Mouse (Mus musculus) stomach, embryonic 16.5 days (tissue): Measurements from ENCODE around the gene Vmn1r54. TPM values are rescaled to one million over a fixed set of nuclear protein-coding genes. Genes with fewer than 3 reads are reported as not detected.

Source experiments
- ATAC-seq: fragments of 200-750 bp; cut with Nextera tagmentation; 2 replicates; pipeline ENCODE4 v1.8.0; 2017; ENCODE audit warnings: moderate number of reproducible peaks, moderate TSS enrichment; ENCODE audit not compliant: insufficient read depth, low FRiP score
- H3K27ac ChIP-seq: fragments of 300-500 bp; sonication (generic); 2 replicates; pipeline ENCODE4 v1.5.1; 2014; ENCODE audit warnings: low read length
- H3K27me3 ChIP-seq: fragments of 300-500 bp; sonication (generic); 2 replicates; pipeline ENCODE4 v1.6.1; 2014; ENCODE audit warnings: low read length, control low read depth, mixed read lengths; ENCODE audit not compliant: control insufficient read depth, insufficient read depth
- H3K36me3 ChIP-seq: fragments of 300-500 bp; sonication (generic); 2 replicates; pipeline ENCODE4 v1.6.1; 2014; ENCODE audit warnings: low read length; ENCODE audit not compliant: control insufficient read depth, insufficient read depth
- H3K4me1 ChIP-seq: fragments of 300-500 bp; sonication (generic); 2 replicates; pipeline ENCODE4 v1.6.1; 2014; ENCODE audit warnings: low read length, control low read depth, mixed read lengths; ENCODE audit not compliant: control insufficient read depth, insufficient read depth
- H3K4me2 ChIP-seq: fragments of 300-500 bp; sonication (generic); 2 replicates; pipeline ENCODE4 v1.6.1; 2014; ENCODE audit warnings: low read depth, low read length, mixed read lengths
- H3K4me3 ChIP-seq: fragments of 300-500 bp; sonication (generic); replicated peaks from 2 replicates; pipeline ENCODE4 v1.5.1; 2014; ENCODE audit warnings: mild to moderate bottlenecking, low read length
- H3K9ac ChIP-seq: fragments of 300-500 bp; sonication (generic); 2 replicates; pipeline ENCODE4 v1.6.1; 2014; ENCODE audit warnings: low read length
- H3K9me3 ChIP-seq: fragments of 300-500 bp; sonication (generic); replicated peaks from 2 replicates; pipeline ENCODE4 v1.6.1; 2016; ENCODE audit warnings: low read length, control low read depth; ENCODE audit not compliant: control insufficient read depth
- whole genome bisulfite sequencing: fragments of 180-500 bp; shearing (Covaris S2); extraction: QIAGEN DNeasy Blood & Tissue Kit; methylation state at CpG from one replicate; pipeline ENCODE4 v1.1.7; 2014; 5-methylcytosine and 5-hydroxymethylcytosine counted together
- polyA plus RNA-seq: library from polyadenylated mRNA; unstranded; fragments of >200 nt; fragmentation: Nextera tagmentation; extraction: Ambion mirVana; gene quantifications from 2 replicates; pipeline ENCODE4 v1.2.1, GENCODE M21; 2015

Vmn1r54 gene
- polyA plus RNA-seq, 1 experiment from 2014 or later: not detected

DNA sequence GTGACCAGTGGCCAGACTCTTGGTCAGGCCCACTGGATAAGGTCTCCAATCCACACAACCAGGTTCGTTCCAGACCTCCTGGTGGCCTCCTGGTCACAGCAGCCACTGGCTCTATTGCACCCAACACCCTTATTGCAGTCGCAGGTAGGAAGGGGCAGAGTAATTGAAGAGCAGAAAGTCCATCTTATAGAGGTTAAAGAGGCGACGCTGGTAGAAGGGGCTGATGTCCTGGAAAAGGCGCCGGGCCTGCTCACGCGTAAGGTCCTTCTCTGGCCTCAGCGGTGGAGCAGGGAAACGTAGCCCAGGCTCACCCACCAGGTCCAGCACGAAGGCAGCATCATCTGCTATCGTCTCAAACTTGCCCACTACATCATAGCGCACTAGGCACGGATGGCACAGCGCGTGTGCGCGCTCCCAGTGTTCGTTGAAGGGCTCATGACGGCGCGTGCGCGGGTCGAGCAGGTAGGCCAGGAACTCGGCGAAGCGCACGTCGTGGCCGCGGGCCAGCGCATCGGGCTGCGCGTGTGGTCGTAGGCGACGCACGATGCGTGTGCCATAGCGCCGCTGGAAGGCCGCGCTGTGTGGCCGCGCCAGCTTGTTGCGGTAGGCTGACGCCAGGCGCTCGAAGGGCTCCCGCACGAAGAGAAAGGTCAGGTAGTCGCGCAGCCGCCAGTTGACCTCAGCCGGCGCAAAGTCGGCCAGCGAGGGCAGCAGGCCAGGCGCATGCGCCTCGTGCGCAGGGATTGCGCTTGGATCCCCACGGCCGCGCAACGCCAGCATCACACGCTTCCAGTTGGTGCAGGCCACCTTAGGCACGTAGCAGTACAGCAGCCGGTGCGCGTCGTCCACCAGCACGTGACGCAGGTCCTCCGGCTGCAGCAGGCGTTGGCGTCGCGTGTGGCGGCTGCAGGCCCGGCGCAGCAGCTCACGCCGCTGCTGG is 63.0 kb downstream of the Vmn1r54 start:
- no peak for ATAC-seq
- Histone ChIP-seq H3K36me3 (no peaks in the 10 kb centered on the region), H3K27ac (no peak overlapping the region), H3K27me3 (no peaks in the 10 kb centered on the region), H3K4me2 (no peak overlapping the region), H3K4me3 (no peak overlapping the region), H3K4me1 (no peaks in the 10 kb centered on the region), H3K9ac (no peak overlapping the region), H3K9me3 (no peaks in the 10 kb centered on the region)
- 81% methylated on average over 87 of the region's 87 CpGs for WGBS

DNA sequence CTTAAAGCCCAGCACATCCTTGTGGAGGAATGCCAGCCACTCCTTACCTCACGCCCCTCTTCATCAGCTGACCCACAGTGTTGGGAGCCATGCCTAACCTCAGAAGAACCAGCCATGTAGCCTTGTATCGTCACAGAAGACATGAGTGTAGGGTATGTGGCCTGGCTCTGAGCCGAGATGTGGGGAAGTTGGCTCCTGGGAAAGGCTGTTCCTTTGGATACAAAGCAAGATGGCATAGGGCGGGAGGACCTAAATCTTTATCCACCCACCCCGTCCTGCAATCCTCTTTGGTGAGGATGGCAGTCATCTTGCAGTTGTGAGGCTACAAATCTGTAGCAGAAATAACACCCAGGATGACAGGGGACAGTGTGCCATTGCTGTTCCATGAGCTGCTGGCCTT is 69.9 kb downstream of the Vmn1r54 start:
- no peak for ATAC-seq
- H3K9me3 ChIP-seq: no peaks in the 10 kb centered on the region
- H3K36me3 ChIP-seq: no peaks in the 10 kb centered on the region
- no peak overlapping the region for H3K9ac ChIP-seq
- H3K4me2 ChIP-seq: no peak overlapping the region
- no peaks in the 10 kb centered on the region for H3K4me1 ChIP-seq
- 84% methylated on average over 5 of the region's 5 CpGs for WGBS
- no peaks in the 10 kb centered on the region for H3K27me3 ChIP-seq
- H3K27ac ChIP-seq: no peak overlapping the region
- no peak overlapping the region for H3K4me3 ChIP-seq

DNA sequence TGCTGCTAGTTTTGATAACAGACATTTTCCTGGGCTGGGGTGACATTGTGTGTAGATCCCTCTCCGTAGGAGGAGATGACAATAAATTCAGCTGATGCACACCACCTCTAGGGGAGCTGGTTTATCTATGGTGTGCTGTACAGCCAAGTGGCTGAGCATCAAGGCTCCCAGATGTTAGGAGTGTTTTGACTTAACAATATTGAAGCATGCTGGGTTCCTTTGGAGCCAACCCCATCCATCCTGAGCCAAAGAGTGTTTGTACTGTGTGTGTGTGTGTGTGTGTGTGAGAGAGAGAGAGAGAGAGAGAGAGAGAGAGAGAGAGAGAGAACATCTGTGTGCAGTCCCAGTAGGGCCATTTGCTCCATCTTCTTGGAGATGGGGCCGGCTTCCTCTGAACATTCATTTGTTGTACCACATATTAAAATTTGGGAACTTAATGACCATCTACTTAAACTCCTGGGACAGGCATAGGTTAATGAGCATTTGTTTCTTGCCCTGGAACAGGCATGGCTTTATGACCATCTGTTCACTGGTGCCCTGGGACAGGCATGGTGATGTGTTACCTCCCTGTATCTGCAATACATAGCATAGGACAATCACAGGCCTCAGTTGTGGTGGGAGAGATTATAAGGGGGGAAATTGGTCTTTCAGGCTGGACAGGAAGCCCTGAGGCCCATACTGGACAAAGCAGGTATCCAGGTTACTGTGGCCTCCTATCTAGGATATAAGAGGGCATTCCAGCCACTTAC is 71.6 kb downstream of the Vmn1r54 start:
- Histone ChIP-seq H3K9me3 (no peaks in the 10 kb centered on the region), H3K4me1 (no peaks in the 10 kb centered on the region), H3K4me2 (no peak overlapping the region), H3K27me3 (no peaks in the 10 kb centered on the region), H3K27ac (no peak overlapping the region), H3K36me3 (no peaks in the 10 kb centered on the region), H3K9ac (no peak overlapping the region), H3K4me3 (no peak overlapping the region)
- 76% methylated on average over 2 of the region's 2 CpGs for WGBS
- ATAC-seq: no peak

DNA sequence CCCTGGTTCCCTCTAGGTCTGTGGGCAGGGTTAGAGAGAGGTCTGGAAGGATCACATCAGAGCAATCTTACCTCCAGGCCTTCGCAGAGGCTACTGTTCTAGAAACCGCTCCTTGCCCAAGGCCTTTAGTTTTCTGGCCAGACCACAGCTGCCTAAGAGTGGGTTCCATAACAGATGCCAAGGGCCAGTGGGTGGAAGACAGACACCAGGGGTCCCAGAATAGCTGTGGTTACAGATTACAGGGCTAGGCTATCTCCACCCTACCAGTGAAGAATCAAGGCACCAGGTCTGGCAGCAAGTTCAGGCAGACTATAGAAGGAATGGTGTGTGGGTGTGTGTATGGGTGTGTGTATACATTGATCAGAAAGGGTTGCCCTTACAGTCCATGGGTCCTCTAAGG is 72.9 kb downstream of the Vmn1r54 start:
- no peaks in the 10 kb centered on the region for H3K9me3 ChIP-seq
- H3K36me3 ChIP-seq: no peaks in the 10 kb centered on the region
- ATAC-seq: no peak
- H3K27me3 ChIP-seq: no peaks in the 10 kb centered on the region
- H3K4me2 ChIP-seq: no peak overlapping the region
- H3K4me1 ChIP-seq: no peaks in the 10 kb centered on the region
- no peak overlapping the region for H3K27ac ChIP-seq
- H3K9ac ChIP-seq: no peak overlapping the region
- 97% methylated on average over 2 of the region's 2 CpGs for WGBS
- no peak overlapping the region for H3K4me3 ChIP-seq

DNA sequence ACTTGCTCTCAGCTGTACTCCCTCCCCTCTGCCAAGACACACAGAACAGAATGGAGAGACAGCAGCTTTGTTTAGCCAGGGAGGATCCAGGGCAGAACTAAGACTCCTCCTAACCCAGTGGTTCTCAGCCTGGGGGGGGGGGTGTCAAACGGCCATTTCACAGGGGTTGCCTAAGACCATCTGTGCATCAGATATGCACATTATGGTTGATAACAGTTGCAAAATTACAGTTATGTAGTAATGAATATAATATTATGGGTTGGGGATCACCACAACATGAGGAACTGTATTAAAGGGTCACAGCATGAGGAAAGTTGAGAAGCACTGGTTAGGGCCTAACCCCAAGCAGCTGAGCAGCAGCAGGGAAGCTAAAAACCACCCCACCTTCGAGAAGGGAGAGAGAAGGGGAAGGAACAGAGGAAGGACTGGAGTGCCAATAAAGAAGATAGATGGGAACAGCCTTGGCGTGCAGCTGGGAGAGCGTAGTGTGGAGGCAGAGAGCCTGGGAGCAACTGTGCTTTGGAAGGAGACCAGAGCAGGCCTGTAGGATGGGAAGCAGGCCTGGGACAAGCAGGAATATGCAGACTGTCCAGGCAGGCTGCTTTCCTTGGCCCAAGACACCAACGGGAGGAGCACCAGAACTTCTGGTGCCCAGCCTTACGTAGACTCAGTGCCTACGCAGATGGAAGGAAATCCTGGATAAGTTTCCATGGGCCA is 73.5 kb downstream of the Vmn1r54 start:
- 61% methylated on average over 7 of the region's 7 CpGs for WGBS
- no peaks in the 10 kb centered on the region for H3K27me3 ChIP-seq
- H3K27ac ChIP-seq: 0 out of 2 replicates have a peak overlapping the region, but pooled peaks have one; percentile 4
- H3K9ac ChIP-seq: no peak overlapping the region
- no peaks in the 10 kb centered on the region for H3K9me3 ChIP-seq
- 0 out of 2 replicates have a peak, but pooled peaks have one; percentile 14 for ATAC-seq
- no peaks in the 10 kb centered on the region for H3K4me1 ChIP-seq
- H3K4me2 ChIP-seq: no peak overlapping the region
- no peak overlapping the region for H3K4me3 ChIP-seq
- no peaks in the 10 kb centered on the region for H3K36me3 ChIP-seq

DNA sequence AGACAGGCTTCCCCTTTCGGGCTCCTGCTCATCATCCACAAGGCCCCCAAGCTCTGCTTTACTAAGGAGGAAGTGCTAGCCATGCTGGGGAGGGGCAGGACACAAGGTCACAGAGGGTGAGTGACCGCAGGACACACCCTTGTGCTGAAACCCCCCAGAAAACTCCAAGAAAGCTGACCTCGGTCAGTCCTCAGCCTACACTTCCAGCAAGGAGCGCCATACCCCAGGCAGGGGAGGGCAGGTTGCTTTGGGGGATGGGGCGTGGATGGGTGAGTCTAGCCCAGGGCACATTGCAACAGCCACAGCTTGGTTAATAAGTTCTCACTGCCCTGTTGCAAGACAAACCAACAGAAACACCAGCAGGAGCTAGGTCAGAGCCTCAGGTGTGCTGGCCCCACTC is 74.3 kb downstream of the Vmn1r54 start:
- H3K27me3 ChIP-seq: no peaks in the 10 kb centered on the region
- no peaks in the 10 kb centered on the region for H3K4me1 ChIP-seq
- no peak overlapping the region for H3K4me2 ChIP-seq
- ATAC-seq: no peak
- no peak overlapping the region for H3K4me3 ChIP-seq
- no peak overlapping the region for H3K27ac ChIP-seq
- no peak overlapping the region for H3K9ac ChIP-seq
- WGBS: 81% methylated on average over 5 of the region's 5 CpGs
- no peaks in the 10 kb centered on the region for H3K36me3 ChIP-seq
- no peaks in the 10 kb centered on the region for H3K9me3 ChIP-seq

Other genes with a start within 250 kb of the Vmn1r54 start
- gene Vmn1r47, start 230.2 kb upstream of the Vmn1r54 start, polyA plus RNA-seq: not detected in 2 replicates
- not detected in 2 replicates for gene Vmn1r48, start 209.5 kb upstream of the Vmn1r54 start, polyA plus RNA-seq
- not detected in 2 replicates for gene Vmn1r49, start 167.8 kb upstream of the Vmn1r54 start, polyA plus RNA-seq
- not detected in 2 replicates for gene Vmn1r50, start 144.9 kb upstream of the Vmn1r54 start, polyA plus RNA-seq
- gene Vmn1r51, start 123.7 kb upstream of the Vmn1r54 start, polyA plus RNA-seq: not detected in 2 replicates
- gene Vmn1r52, start 71.5 kb upstream of the Vmn1r54 start, polyA plus RNA-seq: not detected in 2 replicates
- gene V1ra8, start 43.5 kb upstream of the Vmn1r54 start, polyA plus RNA-seq: not detected in 2 replicates
- not detected in 2 replicates for gene Vmn1r53, start 21.9 kb upstream of the Vmn1r54 start, polyA plus RNA-seq
- gene BC048671, start 54.9 kb downstream of the Vmn1r54 start, polyA plus RNA-seq: not detected in 2 replicates
- gene Chst13, start 78.9 kb downstream of the Vmn1r54 start, polyA plus RNA-seq: 0.67 and 1.2 TPM in 2 replicates
- 1.2 and 1.3 TPM in 2 replicates for gene Uroc1, start 87.0 kb downstream of the Vmn1r54 start, polyA plus RNA-seq
- gene Zxdc, start 123.2 kb downstream of the Vmn1r54 start, polyA plus RNA-seq: 4.5 and 4.7 TPM in 2 replicates
- gene Cfap100, start 182.5 kb downstream of the Vmn1r54 start, polyA plus RNA-seq: 0.31 and 0.46 TPM in 2 replicates
- gene Klf15, start 216.3 kb downstream of the Vmn1r54 start, polyA plus RNA-seq: 8.8 and 10.2 TPM in 2 replicates
- gene Aldh1l1, start 240.1 kb downstream of the Vmn1r54 start, polyA plus RNA-seq: 13.1 and 14.9 TPM in 2 replicates